Mouse (Mus musculus) hindlimb bud, embryonic 11.5 days (tissue): ENCODE results near the gene Pdcd1.
"Not testable (repeated sequence)": the region's sequence is repeated elsewhere in the genome, so short reads cannot be mapped to it uniquely, and the experiment has no call there.

Experiments used
- DNase-seq: peaks from one replicate; pipeline ENCODE4 v3.0.0-alpha.2; 2012; ENCODE audit warnings: low read depth, low spot score; ENCODE audit errors: extremely low spot score

Gene Pdcd1

DNA sequence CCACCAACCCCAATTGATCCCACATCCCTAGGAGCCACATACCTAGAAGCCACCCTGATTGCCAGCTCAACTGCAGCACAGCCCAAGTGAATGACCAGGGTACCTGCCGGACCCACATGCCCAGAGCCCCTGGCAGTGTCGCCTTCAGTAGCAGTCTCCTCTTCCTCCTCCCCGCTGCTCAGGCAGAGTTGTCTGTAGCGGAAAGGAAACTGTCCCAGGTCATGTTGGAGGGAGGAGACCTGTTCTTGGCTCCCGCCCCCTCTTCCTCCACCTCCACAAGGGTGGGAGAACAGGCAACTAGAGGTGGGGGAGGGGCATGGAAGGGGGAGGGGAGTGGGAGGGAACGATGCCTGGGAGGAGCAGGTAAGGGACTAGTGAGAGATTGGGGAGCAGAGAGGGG is at the start of gene Pdcd1:
Gene Pdcd1 (minus strand): TSS at position 181 of the 400 bp plus-strand sequence.
- DNase-seq = no peak

DNA sequence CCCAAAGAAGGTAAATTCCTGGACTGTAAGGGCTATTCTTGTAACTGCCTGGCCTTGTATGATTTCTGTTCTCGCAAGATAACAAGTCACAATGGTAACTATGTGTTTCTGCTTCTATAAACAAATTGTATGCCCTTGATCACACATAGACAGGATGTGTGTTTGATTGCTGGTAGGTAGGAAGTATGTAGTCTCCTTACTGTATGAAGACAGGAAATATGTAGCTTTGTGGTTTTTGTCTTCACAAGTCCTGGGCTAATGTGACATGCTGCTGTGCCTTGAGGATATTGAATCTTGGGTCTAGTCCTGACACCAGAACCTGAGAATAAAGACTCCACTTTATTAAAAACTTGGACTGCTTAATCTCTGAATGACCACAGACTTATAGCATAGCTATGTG is 39.4 kb upstream of the Pdcd1 start:
- DNase-seq = no peak

DNA sequence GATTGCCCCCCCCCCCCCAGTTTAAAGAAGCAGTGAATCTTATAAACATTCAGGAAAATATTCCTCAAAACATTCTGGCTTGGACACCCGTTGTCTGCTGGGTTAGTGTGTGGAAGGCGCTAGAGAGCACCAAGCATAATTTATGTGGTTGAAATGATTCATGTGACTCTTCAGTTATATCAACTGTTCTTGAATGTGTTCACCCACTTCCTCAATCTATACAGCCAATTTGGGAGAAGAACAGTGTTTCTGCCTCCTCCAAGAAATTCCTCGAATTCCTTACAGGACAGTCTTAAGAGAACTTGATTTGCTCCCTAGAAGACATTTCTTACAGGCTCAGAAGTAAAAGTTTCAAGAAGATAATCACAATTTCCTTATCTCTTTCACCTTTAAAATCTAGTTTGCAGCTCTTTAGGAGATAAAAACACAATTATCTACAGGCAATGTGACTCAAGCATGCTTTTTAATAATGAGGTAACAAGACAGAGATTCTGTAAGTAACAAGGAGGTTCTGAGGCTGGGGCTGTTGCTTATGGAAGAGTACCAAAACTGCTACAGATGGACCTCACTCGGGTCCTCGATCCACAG is 34.1 kb upstream of the Pdcd1 start:
- DNase-seq = no peak

DNA sequence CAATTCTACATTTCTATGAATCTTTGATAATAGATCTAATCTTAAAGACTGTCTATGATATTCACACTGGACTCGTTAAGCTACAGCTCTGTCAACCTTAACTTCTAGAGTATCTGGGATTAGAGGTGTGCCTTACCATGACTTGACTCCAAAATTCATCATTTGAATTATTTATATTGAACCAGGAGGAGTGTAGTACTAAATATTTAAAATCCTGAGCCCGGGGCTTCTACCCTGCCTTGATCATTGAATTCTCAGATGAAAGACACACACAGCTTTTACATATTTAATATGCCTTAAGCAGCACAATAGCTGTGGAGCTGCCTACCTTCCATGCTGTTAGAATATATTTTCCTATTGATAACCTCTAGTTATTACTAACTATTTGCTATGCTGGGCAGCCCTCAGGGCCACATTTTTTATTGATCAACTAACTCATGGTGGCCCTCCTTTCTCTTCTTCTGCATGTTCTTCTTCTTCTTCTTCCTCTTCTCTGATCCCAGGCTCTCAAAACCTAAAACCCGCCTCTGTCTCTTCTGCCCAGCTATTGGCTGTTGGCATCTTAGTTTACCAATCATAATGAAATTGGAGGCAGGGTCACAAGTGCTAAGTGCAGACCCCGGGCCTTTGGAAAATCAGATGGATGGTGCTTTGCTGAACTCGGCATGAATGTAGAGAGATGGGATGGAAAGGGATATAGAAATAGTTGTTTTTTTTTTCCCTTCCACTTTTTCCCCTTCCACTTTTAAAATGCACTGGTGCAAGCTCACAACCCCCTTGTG is 33.2 kb upstream of the Pdcd1 start:
- DNase-seq = no peak

DNA sequence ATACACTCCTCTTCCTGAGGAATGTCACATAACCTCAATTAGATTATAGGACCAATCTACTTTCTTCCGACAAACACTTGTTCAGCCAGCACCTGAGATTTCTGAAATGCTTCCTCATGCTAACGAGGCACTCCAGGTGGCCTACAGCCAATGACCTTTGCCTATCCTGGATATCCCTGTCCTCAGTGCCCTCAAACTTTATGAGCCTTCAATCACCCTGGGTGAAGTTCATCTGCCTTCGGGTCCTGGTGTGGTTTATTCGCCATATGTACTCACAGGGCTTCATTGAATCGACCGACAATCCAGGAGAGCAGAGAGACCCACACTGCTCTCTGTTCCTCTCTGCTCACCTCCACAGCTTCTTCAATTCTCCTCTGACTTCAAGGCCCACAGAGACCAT is 29.4 kb upstream of the Pdcd1 start:
- no peak for DNase-seq

DNA sequence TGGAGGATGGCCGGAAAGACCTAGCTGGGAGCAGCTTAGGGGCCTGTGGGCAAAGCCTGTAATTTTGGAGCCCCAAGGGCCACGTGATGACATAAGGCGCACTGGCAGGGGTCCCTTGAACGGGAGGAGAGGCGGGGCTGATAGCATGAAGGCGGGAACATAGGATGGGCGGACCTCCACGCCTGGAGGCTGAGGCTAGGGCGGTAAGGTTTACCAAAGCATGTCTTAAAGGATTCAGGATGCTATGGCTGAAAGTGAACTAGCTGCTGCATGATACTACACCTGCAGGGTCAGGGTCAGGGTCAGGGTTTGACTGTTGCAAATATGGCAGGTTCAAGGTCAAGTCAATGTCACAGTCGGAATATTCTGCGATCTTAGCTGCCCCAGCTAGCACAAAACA is 28.8 kb upstream of the Pdcd1 start:
- DNase-seq = no peak

DNA sequence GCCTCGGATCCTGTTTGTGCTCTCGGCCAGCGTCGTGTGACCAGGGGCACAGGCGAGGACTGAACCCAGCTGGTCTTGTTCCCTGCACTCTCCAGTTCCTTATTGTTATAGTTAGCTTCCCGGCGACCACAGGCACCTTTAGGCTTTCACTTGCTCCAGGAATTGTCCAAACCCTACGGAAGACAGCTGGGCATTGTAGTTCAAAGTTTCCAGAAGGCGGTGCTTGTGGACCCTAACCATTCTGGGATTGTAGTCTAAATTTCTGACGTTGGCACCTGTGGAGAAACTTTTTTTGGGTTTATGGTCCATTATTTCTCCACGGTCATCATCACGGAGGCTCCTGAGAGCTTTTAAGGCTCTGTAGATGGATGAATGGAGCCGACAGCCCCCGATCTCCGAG is 28.4 kb upstream of the Pdcd1 start:
- no peak for DNase-seq

DNA sequence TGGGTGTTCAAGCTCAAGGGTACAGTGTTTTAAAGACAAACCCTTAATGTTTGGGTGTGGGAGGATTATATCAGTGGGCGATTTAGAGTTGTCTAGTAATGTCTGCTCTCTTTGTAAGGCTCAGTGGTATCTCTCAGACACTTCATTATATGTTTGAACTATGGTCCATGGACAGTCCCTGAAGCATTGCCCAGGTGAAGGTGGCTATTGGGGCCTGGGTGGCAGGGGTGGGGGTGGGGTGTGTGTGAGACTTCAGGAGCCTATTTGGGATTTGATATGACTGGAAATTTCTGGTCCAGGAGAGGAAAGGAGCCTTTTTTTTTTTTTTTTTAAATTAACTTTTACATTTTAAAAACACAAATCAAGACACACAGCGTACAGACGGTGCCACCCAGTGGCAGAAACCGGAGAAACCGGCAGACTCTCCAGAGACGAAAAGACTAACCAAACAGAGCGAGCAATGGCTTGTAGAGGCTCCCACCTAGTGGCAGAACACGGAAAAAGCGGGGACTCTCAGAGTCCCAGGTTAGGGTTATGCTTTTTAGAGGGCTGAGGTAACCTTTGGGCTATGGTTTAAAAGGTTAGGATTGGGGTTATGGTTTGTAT is 26.6 kb upstream of the Pdcd1 start:
- DNase-seq = peak; percentile 66

DNA sequence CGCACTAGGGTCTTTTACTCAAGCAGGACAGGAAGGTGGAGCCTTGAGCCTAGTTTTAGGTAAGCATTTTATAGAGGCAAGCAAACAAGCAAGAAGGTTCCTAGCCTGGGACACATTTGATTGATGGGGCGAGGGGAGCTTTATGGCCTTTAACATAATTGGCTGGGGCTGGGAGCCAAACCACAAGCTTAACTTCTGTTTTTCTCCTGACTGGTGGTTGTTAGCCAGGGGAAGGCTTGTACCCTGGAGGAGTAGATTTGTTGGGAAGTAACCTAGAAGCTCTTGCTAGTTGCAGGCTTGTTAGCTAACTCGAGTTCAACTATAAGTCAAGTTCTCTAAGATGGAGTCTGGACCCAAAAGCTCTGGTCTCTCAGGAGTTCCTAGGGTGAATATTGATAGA is 26.0 kb upstream of the Pdcd1 start:
- no peak for DNase-seq

DNA sequence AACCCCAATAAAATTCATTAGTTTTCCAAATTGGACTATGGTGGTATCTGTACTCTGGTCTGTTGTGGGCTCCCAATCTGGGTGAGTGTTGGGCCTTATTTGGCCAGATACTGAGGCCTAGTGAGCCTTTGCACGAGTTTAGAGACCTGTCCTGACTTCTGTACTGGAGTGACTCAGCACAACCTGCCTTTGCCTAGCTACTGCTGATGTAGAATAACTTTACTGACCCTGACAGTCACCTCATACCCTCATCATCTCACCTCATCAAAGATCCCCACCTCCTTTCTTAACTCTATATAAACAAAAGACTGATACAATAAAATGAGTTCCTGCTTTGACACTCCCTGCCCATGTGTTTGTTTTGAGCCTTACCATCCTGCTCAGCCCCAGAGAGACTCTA is 24.3 kb upstream of the Pdcd1 start:
- no peak for DNase-seq

DNA sequence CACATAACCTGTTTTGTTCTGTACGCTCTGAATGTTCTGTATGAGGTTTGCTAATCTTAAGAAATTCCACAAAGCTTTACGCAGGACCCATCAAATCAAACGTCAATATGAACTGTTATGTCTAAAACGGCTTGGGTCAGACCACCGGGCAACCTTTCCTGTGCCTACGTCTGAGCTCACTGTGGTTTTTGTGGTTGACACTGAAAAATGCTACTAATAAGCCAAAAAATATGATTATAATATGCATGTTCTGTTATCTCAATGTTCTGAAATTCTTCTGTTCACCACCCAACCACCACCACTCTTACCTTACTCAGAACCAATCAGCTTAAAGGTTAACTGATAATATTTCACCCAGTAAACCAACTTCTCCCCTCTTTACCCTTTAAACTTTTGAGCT is 22.4 kb upstream of the Pdcd1 start:
- DNase-seq = no peak

DNA sequence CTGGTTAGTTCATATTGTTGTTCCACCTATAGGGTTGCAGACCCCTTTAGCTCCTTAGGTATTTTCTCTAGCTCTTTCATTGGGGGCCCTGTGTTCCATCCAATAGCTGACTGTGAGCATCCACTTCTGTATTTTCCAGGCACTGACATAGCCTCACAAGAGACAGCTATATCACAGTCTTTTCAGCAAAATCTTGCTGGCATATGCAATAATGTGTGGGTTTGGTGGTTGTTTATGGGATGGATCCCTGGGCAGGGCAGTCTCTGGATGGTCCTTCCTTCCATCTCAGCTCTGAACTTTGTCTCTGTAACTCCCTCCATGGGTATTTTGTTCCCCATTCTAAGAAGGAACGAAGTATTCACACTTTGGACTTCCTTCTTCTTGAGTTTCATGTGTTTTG is 5.9 kb upstream of the Pdcd1 start:
- not testable (repeated sequence) for DNase-seq

DNA sequence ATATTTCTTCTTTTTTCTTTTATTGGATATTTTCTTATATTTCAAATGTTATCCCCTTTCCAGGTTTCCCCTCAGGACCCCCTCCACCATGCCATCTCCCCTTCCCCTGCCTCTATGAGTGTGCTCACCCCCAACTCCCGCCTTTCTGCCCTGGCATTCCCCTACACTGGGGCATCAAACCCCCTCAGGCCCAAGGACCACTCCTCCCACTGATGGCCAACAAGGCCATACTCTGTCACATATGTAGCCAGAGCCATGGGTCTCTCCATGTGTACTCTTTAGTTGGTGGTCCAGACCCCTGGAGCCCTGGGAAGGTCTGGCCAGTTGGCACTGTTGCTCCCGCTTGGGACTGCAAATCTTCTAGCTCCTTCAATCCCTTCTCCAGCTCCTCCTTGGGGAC is 5.0 kb upstream of the Pdcd1 start:
- no peak for DNase-seq

DNA sequence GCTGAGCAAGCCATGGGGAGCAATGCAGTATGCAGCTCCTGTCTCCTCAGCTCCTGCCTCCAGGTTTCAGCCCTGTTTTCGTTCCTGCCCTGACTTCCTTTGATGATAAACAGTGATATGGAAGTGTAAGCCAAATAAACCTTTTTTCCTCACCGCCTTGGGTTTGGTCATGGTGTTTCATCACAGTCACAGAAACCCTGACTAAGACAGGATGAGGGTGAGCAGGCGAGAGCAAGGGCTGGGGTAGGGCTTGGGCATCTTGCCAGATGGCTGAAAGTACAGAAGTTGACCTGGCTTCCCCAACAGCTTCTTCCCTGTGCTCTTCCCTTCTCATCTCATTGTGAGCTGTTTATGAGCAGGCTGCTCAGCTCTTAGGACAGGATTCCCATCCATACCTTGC is 3.6 kb upstream of the Pdcd1 start:
- no peak for DNase-seq

DNA sequence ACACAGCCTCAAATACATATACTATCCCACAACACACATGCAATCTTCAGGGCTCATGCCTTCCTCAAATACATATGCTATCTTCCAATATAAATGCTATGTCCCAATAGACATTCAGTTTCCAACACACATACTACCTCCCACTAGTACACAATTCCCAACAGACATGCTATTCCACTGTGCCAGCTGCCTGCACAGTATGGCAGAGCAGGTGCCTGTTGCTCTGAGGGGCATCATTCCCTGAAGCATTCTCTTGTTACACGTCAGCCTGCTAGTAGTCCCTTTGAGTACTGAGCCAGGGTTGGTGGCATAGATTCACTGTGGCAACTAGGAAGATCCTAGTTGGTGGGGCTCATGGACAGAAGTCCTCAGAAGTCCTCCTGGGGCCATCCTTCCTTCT is 2.1 kb upstream of the Pdcd1 start:
- no peak for DNase-seq

DNA sequence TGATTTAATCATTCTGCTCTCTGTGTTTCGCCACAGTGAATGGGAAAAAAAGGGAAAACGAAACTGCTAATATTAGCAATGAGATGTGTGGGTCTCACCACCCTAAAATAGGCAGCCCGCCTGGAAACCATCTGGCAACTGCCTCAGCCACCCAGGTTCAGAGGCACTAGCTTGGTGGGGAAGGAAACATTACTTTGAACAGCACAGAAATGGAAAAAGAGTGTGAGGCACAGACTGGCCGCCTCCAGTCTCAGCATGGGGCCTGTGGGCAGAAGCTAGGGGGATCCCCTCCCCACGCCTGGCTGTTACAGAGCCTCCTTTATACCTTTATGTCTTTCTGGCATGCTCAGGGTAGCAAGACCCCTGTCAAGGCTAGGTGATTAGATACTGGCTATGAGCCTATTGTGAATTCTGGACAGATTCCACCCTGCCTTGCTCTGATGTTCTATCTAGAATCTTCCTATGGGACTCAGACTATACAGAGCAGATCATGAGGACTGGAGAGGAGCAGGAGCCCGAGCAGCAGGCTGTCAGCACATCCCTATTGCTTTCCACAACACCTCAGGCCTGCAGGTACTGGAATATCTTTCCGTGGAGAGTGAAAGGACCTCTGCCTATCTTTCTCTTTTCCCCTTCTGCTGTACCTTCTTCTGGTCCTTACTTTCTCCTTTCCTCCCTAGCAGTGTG is 1.3 kb upstream of the Pdcd1 start:
- no peak for DNase-seq

DNA sequence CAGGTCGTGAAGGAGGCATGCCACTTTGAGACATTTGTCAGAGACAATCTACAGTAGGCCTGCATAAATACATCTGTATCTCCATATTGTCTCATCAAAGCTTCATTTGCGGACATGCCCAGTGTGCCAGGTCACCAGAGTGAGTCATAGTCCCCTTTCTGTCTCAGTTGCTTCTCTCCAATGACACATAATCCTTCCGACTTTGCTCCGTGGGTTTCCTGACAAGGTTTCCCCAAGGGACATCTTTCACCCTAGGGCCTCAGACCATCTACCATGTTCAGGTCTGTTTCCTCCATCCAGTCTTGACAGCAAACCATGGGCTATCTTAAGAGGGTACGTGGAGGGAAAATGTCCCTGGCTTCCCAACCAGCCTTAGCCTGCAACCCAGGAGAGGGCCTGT is 1.2 kb downstream of the Pdcd1 start:
- no peak for DNase-seq

DNA sequence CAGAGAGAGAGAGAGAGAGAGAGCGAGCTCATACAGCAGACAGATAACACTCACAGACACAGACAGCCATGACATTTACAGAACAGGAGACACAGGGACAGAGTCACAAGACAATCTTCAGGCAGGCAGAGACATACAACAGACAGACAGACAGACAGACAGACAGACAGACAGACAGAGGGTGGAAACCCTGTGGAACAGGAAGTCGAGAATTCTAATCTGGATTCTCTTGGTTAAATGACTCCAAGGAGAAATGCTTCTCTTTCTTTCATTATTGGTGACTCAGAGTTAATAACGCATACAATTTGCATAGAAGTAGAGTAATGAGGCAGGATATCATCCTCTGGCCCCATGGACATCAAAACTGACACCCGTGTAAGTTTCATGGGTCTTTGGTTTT is 5.8 kb downstream of the Pdcd1 start:
- DNase-seq = no peak

DNA sequence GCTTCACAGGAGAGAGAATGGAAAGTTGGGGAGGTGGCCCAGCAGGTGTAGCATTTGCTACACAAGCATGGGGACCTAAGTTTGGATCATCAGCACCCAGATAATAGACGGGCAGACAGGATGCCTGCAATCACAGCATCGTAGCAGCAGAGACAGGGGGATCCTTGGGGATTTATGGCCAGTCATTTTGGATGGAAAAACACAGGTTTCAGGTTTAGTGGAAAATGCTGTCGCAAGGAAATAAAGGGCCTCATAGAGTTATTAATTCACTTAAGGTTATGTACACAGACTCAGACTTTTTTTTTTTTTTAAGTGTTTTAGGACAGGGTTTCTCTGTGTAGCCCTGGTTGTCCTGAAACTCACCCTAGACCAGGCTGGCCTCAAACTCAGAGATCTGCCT is 6.8 kb downstream of the Pdcd1 start:
- no peak for DNase-seq

DNA sequence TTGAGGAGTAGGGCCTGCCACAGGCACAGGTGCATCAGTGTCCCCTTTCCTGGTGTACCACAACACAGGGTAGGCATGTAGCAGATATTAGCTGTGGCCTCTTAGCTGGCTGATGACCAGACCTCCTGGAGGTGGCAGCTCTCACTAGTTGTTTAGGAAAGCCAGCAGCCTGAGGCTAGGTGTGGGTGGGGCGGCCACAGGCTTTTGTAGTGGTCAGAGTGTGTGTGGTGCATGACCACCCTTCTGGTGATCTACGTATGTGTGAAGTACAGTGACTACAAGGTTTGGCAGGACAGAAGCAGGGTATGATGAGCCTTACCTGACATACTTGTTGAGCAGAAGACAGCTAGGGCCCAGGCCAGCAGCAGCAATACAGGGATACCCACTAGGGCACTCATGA is 12.0 kb downstream of the Pdcd1 start:
- no peak for DNase-seq

DNA sequence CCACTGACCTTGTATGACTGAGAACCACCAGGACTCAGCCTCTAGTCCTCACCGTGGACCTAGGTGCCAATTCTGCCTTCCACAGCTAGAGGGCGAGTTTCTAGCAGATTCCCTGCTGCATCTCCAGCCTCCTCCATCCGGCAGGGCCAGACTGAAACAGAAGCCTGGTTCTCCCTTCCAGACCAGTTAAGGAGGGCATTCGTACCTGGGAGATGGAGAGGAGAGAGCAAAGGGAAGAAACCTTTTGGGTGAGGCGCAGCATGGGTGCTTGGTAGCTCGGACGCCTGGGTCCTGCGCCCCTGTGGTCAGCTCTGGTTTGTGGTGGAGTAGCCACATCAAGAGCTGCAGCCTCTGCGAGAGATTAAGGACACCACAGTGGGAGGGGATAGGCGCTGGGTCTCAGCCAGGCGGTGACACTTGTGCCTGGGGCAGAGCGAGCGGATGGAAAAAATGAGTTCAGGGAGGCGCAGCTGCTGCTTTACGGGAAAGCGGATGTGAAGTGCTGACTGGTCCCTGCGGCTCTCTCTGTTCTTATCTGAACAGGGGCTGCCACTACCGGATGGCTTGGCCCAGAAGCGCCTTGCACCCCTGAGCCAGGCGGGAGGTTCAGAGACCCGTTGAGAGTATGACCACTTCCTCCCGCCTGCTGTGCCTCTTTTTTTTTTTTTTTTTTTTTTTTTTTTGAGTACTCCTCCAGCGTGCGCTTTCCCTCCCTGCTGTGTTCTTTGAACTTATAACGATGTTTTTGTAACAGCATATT is 17.2 kb downstream of the Pdcd1 start:
- peak; percentile 54 for DNase-seq
